Mouse (Mus musculus) thymus, adult 18-20 months (tissue): ENCODE measurements around the gene Asf1b.
"Not testable (repeated sequence)": the region's sequence is repeated elsewhere in the genome, so short reads cannot be mapped to it uniquely, and the experiment has no call there.

Experiments used
- DNase-seq, 2 experiments: peaks; one replicate each; pipeline ENCODE4 v3.0.0; 2022; ENCODE audit warnings: mixed read lengths in 2 of 2

The Asf1b gene

DNA sequence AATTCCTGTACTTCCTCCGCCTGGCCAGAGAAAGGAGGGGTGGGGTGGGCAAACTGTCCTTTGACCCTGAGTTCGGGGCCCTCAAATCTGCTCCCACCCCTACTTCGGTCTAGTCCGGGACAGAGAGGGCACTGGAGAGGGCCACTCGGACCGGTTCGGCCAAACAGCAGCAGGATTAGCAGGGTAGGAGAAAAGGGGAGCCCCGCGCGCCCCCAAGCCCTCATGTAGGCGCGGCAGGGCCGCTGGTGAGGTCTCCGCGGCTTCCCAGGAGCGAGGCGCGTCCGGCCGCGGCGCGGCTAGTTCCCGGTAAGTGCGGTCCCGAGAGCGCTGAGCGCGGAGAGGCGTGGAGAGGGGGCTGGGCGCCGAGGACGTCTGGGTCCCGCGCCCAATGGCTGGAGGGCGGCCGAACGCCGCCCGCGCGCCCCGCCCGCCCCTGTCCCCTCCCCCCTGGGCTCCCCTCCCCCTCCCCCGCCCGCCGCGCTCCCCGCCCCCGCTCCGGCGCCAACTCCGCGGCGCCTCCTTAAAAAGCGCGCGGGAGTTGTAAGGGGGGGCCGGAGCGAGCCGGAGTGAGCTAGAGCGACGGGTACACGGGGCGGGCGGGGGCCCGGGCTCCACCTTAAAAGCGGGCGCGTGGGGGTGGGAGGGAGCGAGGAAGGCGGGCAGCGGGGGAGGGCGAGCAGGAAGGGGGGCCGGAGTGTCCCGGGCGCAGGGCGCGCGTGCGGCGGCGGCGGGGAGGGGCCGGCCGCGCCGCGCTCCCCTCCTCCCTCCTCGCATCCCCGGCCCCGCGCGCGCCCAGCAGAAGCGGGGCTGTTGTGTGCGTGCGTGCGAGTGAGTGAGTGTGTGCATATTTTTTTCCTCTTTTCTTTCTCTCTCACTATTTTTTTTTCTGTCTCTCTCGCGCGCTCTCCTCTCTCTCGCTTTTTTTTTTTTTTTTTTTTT lies 41.5 kb downstream of the Asf1b start:
- peak; percentile 67 to 69 for DNase-seq

DNA sequence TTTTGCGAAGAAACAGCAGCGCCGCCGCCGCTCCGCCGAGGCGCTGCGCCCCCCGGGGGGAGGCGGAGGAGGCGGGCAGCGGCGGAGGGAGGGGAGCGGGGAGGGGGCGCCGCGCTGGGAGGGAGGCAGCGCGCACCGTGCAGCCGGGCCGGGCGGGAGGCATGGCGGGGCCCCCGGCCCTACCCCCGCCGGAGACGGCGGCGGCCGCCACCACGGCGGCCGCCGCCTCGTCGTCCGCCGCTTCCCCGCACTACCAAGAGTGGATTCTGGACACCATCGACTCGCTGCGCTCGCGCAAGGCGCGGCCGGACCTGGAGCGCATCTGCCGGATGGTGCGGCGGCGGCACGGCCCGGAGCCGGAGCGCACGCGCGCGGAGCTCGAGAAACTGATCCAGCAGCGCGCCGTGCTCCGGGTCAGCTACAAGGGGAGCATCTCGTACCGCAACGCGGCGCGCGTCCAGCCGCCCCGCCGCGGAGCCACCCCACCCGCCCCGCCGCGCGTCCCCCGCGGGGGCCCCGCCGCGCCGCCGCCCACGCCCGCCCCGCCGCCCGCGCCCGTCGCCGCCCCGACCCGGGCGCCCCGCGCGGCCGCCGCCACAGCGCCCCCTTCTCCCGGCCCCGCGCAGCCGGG lies 42.3 kb downstream of the Asf1b start, which contains the start of gene Samd1:
Samd1 (plus strand) TSS at position 162 of the 631 bp plus-strand sequence.
- peak; percentile 37 to 40 for DNase-seq

DNA sequence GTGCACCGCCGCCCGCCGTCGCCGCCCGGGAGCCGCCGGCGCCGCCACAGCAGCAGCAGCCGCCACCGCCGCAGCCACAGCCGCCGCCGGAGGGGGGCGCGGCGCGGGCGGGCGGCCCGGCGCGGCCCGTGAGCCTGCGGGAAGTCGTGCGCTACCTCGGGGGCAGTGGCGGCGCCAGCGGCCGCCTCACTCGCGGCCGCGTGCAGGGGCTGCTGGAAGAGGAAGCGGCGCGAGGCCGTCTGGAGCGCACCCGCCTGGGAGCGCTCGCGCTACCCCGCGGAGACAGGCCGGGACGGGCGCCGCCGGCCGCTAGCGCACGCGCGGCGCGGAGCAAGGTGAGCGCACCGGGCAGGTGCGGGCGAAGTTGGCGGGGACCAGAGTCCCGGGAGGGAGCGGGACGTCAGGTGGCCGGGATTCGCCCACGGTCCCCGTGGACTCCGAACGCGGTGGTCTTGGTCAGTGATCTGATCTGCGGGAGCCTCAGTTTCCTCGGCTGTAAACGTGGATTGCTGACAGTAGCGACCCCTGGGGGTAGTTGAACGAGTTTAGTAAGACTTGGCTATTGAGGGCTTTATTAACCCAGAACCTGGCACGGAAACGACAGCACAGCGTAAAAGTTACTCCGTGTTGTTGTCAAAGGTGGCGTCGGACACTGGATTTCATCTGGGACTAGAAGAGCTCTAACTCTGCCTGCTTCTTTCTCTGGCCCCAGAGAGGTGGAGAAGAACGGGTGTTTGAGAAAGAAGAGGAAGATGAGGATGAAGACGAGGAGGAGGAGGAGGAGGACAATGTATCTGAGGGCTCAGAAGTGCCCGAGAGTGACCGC lies 43.1 kb downstream of the Asf1b start:
- peak; percentile 37 to 63 for DNase-seq

DNA sequence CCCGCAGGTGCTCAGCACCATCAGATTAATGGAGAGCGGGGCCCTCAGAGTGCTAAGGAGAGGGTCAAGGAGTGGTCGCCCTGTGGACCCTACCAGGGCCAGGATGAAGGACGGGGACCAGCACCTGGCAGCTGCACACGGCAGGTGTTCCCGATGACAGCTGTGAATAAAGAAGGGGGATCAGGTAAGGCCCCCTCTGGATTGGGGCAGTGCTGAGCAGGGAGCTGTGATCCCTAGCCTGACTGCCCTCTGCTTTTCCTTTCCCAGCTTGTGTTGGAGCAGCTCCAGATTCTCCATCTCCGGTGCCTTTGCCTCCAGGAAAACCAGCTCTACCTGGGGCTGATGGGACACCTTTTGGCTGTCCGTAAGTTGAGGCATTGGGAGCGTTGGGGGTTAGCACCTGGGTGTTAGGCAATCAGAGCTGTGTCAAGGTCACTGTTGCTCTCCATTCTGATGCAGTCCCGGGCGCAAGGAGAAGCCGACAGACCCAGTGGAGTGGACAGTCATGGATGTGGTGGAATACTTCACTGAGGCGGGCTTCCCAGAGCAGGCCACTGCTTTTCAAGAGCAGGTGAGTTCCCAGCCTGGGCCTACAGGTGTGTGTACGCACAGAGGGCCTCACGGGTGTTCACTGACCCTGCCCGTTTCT lies 43.9 kb downstream of the Asf1b start:
- DNase-seq = no peak

DNA sequence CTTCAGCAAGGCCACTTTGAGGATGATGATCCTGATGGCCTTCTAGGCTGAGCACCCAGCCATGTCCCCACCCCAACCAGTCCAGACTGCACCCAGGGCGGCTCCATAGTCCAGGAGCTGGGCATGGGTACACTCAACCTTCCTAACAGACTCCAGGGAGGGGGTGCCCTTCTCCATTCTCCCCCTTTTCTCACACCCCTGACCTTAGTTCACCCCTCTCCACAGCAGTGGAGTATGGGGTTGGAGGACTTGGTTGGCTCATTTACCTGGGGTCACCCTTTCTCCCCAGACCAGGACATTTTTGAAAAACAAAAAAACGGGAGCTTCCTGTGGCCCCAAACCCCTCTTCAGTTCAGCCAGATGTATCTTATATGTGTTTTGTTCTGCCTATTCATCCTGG lies 44.5 kb downstream of the Asf1b start:
- DNase-seq = no peak

DNA sequence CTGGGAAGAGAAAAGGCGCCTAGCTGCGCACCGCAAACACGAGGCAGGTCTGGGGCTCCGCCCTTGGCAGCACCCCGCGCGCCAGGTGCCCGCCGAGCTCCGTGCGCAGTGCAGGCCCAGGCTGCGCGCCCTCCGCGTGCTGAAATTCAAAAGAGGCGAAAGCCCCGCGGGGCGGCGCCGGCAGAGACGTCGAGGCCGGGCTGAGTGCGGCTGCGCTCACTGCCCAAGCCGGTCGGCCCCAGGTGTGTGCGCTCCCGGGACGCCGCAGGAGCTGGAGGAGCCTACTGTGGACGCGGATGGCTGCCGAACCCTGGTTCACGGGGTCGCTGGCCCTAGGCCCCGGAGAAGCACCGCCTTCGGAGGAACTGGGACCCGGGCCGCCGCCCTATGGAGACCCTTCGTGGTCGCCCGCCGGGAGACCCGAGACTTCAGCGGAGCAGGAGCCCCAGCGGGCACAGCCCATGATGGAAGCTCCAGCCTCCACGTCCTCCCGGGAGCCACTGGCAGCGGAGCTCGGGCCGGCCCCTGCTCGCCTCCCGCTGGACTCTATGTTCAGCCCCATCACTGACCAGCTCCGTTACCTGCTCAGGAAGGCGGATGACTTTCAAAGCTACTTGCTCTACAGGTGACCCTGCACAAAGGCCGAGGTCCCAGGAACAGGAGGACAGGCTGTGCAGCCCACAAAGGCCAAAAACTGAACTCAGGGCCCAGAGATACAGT lies 46.1 kb downstream of the Asf1b start, which contains the start of gene 1700067K01Rik:
1700067K01Rik (plus strand) TSS at position 222 of the 720 bp plus-strand sequence.
- no peak for DNase-seq

DNA sequence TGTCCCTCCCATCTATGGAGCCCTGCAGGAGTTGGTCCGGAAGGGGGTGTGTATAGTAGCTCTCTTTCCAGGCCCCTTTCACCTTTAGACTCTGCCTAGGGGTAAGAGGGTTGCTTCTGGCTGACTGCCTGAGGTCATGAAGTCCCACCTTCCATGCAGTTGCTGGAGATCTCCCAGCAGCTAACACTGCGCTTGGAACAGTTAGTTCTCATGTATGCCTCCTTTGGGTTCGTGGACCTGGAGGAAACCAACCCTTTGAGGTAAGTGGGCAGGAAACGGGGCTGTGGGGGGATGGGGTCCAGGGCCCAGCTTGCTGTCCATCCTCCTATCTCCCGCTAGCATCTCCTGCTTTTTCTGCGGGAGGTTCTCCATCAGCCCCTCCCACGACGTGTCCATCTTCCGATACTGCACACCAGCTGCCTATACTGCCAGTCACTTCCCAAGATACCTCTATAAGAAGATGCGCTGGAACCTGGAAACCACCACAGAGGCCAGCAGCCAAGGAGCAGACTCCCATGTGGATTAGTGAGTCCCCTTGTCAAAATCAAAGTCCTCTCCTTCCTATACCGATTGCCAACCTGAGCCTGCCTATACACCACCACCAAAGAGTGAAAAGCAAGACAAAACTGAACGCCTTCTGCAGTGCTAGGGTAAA lies 47.8 kb downstream of the Asf1b start:
- DNase-seq = no peak

DNA sequence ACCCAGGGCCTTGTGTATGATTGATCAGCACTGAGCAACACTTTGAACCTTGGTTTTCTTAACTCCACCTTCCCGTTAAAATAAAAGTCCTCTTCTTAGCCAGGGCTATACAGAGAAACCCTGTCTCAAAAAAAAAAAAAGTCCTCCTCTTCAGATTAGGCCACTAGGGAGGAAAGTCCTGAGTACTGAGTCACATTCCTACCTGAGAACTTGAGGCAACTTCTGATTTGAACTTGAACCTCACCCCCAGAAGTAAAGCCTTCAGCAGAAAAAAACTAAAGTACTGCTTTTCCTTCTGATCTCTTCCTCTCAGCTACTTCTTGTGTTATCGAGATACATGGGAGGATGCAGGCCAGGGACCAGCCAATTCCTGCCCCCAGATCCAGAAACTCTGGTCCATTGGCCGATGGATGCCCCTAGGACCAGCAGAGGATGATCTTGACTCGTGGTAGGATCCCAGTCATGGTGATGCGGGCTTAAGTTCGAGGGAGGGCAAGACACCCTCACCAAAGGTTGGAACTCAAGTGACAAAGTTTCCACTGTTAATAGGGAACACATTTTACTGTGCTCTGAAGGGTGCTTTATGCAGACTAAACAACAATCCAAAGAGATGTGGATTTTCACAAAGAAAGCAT lies 48.4 kb downstream of the Asf1b start:
- no peak for DNase-seq

DNA sequence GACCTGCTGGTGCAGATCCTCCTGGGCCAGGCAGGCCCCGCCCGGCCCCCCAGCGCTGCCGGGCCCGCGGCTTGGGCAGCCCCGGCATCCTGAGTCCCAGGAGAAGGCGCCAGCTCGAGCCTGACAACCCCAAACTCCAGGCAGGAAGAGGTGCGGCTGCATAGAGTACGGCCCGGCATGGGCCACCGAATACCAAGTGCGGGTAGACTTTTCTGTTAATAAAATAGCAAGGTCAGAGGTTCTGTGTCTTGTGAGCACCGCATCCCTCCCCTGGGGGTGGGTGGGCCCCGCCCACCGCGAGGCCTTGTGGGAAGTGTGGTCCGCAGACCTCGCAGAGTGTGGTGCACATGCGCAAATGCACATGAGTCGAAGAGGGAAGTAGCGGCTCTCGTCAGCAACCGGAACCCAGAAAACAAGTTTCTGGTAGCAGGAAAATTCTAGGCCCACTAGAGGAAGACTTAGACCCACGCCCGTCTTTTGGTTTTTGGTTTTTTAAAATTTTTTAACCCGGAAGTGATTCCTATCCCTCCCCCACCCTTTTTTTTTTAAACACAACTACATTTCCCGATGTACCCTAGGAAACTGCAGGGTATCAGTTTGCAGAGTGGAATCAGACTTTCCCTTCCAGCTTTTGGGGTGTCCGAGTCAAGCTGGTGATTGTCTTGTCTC lies 49.4 kb downstream of the Asf1b start:
- DNase-seq = peak; percentile 93 to 94

DNA sequence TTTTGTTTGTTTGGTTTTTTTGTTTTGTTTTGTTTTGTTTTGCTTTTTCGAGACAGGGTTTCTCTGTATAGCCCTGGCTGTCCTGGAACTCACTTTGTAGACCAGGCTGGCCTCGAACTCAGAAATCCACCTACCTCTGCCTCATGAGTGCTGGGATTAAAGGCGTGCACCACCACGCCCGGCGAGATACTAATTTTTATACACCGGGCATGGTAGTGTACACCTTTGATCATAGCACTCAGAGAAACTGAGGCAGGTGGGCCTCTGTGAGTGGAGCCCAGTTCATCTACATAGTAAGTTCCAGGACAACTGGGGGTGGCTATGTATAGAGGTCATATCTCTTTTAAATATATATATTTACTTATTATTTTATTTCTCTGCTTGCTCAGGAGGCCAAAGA lies 50.2 kb downstream of the Asf1b start:
- DNase-seq = not testable (repeated sequence)

DNA sequence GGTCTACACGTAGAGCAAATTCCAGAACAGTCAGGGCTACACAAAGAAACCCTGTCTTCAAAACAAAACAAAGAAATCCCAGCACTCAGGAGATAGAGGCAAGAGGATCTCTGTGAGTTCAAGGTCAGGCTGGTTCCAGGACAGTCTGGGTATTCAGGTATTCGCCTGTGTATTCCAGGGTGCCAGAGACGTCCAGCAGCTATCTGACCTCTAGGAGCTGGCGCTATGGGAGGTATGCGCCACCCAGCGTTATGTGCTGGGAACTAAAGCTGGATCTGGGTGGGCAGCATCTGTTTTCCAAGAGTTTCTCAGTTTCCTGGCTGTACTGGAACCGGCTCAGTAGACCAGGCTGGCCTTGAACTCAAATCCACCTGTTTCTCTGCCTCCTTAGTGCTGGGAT lies 53.1 kb downstream of the Asf1b start:
- no peak for DNase-seq

DNA sequence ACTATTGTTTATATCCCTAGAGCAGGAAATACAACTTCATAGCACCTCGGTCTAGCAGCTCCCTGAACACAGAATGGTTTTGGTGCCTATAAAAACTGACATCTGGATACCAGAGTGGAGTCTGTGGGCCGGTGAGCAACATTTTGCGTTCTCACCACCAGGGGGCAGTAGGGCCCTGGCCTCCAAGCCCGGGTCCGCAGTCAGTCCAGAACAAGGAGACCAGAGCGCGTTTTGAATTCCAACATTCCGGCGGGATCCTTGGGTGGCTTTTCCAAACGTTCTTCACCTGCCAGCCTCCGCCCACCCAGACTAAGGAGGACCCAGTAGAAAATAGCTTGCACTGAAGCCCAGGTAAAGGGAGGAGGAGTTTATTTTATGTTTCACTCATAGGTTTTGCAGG lies 54.6 kb downstream of the Asf1b start:
- peak; percentile 51 to 62 for DNase-seq

DNA sequence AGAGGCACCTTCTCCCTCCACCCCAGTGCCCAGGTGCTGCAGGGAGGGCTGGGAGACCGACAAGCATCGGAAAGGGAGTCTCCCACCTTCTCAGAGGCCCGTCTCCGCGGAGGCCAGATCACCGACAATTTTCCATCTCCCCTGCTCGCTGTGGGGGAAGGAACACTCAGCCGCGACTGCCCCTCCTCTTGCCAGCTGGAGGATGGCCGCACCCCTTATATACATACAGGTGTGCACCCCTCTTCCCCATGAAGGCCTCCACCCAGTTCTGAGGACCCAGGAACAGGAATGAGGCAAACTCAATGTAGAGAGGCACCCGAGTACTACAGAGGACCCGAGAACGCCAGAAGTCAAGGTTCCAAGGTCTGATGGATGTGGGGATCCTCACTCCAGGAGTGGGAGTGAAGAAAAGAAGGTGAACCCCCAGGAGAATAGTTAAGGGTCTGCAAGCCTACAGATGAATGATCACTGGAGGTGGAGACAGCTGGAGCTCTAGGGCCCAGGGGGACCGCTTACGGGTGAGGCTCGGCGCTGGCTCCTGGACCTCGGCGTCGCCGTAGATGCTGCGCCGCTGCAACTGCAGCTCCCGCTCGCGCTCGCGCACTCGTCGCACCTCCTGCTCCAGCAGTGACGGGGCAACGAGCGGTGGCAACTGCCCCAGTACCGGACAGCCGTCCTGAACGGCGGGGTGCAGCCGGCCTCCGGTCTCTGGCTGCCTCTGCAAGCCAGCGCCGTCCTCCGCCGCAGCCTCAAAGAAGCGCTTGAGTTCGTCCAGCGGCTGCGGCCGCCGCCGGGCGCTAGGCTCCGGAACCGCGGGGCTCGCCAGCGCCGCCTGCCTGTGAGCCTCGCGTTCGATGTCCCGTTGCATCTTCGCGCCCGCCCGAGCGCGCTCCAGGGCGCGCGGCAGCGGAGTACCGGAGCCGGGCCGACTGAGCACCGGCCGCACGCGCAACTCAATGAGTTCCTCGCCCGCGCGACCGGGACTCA lies 55.6 kb downstream of the Asf1b start:
- peak in 1 of 2 experiments; percentile 33 for DNase-seq

DNA sequence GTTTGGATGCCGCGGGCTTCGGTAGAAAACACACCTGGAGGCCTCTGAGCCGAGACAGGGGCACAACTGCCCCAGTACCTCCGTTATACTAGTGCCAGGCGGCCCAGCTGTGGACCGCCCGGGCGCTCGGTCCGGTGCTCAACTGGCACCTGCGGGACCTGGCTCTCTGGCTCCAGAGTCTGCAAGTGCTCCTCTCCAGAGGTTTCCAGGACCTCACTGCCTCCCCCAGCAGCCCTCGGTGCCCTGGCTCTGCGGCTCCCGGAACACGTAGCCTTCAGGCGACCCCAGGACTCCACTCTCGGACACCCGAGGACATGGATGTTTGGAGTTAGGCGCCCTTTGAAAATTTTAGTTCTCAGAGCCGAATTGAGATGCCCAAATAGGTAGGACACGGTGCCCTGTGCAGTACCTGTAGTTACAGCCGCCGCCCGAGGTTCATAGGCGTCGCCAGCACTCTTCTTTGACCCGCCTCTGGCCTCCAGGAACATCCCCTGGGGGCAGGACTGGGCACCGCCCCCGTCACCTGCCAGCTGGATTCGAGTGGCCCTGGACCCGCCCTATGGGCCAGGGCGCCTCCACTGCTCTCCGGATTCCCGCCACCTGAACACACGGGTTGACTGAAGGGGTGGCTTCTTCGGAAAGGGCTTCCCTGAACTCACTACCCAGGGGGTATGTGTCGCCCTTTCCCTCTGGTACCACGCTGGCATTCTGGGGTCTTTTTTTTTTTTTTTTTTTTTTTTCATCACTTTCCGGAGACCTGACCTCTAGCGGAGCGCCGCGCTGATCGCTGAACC lies 56.6 kb downstream of the Asf1b start, which contains the start of gene 2210011C24Rik:
2210011C24Rik (minus strand) TSS at position 467 of the 794 bp plus-strand sequence.
- DNase-seq = no peak

DNA sequence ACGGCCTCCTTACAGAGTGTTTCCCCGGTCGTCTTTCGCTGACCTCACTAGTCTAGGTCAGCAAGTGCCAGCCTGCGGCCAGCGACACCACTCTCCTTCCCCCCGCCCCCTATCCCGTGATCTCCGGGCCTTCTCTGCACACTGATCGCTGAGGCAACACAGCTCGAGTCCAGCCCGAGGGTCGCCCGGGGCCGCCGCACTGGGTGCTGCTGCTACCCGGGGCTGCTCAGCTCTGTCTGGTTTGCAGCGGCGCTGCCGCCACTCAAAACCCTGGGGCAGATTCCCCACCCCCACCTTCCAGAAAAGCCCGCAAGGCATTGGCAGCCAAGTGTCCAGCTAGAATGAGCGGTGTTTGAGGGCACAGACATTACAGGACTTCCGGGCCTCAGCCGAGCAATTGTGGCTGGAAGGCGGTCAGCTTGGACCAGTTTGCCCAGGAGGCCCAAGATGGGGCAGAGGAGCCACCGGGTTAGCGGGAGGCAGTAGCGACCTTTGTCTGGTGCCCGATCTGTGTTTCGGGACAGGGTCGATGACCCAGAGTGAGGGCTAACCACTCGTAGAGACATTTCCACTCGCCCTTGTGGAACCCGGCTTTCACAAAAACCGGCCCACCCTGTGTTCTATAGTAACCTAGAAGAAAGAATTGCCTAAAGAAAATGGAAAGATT lies 57.3 kb downstream of the Asf1b start:
- no peak for DNase-seq

DNA sequence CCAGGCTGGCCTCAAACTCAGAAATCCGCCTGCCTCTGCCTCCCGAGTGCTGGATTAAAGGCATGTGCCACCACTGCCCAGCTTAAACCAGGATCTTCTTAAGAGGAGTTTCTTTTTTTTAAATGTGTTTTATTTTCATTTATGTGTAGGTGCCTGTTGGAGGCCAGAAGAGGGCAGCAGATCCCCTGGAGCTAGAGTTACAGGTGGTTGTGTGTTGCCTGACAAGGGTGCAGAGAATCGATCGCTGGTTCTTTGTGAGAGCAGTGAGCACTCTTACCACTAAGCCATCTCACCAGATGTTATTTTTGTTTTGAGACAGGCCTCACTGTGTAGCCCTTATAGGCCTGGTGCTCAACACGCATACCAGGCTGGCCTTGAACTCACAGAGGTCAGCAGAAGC lies 60.5 kb downstream of the Asf1b start:
- no peak for DNase-seq

DNA sequence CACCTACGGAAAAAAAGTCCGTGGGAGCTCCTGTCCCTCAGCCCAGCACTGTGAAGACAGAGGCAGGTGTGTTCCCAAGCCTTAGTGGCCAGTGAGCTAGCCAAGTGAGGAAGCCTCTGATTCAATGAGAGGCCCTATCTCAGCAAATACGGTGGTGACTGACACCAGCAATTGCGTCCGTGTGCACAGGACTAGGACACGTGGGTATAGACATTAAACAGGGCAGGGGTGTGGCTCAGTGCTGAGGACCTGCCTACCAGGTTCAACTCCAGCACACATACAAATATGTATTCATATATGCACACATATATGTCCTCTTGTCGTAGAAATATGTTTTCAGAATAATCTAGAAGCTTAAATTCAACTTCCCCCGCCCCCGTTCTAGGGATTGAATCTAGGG lies 64.4 kb downstream of the Asf1b start:
- DNase-seq = no peak
